Mouse (Mus musculus) pancreas, adult 10 weeks (tissue): ENCODE data around the gene Pald1. TPM values are rescaled to one million over a fixed set of nuclear protein-coding genes. Genes with fewer than 3 reads are reported as not detected.

Source experiments
- polyA plus RNA-seq: library from polyadenylated mRNA; stranded (reverse); fragments of 350-450 nt; fragmentation: Illumina TruSeq; extraction: RNeasy Lipid Tissue Mini Kit (QIAGEN cat#74804); gene quantifications from one replicate; pipeline ENCODE4 v1.2.3, GENCODE M21; 2015; ENCODE audit warnings: low read depth, low replicate concordance; ENCODE audit not compliant: insufficient read depth

The Pald1 gene
- polyA plus RNA-seq = 3.5 TPM

DNA sequence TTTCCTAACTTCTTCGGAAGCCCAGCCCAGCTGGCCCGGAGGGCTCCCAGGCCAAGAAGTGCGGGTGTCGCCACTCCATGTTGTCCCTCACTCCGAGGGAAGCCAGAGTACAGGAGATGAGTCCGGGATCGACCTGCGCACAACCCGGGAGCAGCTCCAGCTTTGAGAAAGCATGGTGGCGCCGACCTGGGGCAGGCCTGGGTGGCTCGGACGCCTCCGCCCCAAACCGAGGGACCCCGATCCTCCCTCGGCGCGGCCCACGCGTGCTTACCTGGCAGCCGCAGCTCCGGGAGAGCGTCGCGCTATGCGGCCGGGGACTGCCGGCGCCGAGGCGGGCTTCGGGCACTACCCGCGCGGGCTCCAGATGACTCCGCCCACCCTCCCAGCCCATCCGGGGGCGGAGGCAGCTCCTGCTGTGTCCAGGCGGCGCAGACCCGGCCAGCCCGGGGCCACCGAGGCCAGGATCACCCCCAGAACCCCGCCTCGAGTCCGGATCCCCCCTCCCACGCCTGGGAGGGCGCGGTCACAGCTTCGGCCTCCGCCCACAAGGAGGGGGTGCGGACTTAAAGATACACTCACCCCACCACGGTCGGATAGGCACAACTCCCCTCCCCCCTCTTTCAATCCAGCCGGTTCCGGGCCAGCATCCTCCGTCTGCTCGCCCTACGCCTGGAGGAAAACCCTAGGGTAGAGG, at the start of gene Pald1:
TSS of gene Pald1 (minus strand) at position 510 of the 694 bp plus-strand sequence.

DNA sequence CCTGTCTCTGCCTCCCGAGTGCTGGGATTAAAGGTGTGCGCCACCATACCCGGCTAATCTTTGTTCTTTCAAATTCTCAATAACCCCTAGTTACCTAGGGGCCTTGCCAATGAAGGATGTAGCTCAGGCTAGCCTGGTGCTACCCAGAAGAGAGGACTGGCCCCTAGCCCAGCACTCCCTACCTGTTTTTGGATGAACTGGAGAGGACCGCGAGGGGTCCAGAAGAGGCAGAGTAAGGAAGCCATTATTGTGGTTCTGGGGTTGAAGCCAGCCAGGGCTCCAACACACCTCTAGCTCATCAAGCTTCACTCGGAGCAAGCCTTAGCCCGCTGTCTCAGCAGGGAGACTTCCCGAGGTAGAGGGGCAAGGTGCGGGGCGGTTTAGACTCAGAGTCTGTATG, 34.3 kb upstream of the Pald1 start, which contains the start of gene Nodal:
TSS of gene Nodal (plus strand) at position 301 of the 400 bp plus-strand sequence.

GRCm38 (mm10) chr10:61297477-61297876, 85.9 kb downstream of the Pald1 start, which contains the start of gene Prf1:
TSS of gene Prf1 (plus strand) at chr10:61297833.

GRCm38 (mm10) chr10:61273081-61273843, 110.1 kb downstream of the Pald1 start, which contains the start of gene Adamts14:
TSS of gene Adamts14 (minus strand) at chr10:61273438.

Other genes with a start within 250 kb of the Pald1 start
- gene Sgpl1, start 235.8 kb downstream of the Pald1 start, polyA plus RNA-seq = 8.9 TPM
- gene Tbata, start 211.6 kb downstream of the Pald1 start, polyA plus RNA-seq = not detected
- gene Adamts14, start 110.1 kb downstream of the Pald1 start, polyA plus RNA-seq = 0.42 TPM
- not detected for gene Prf1, start 85.7 kb downstream of the Pald1 start, polyA plus RNA-seq
- not detected for gene Nodal, start 34.4 kb upstream of the Pald1 start, polyA plus RNA-seq
- gene Eif4ebp2, start 69.1 kb upstream of the Pald1 start, polyA plus RNA-seq = 18.4 TPM
- 1.2 TPM for gene Lrrc20, start 92.3 kb upstream of the Pald1 start, polyA plus RNA-seq
- gene Npffr1, start 212.0 kb upstream of the Pald1 start, polyA plus RNA-seq = not detected